Mouse (Mus musculus) 3T3-L1 (cell line): Measurements from ENCODE around the gene Bet1l.

Experiments used
- DNase-seq: peaks from one replicate; pipeline ENCODE4 v3.0.0-alpha.2; 2015; ENCODE audit warnings: low read depth, low spot score

The Bet1l gene

GRCm38 (mm10) chr7:140833341-140833740, 24.0 kb downstream of the Bet1l start:
- no peak for DNase-seq

- peak; percentile 72 for DNase-seq
These were observed 25.9 kb downstream of the Bet1l start for GRCm38 (mm10) chr7:140831447-140831846.

- peak; percentile 67 for DNase-seq
These were observed 29.1 kb downstream of the Bet1l start for GRCm38 (mm10) chr7:140828171-140828881.

GRCm38 (mm10) chr7:140822731-140823130, 34.6 kb downstream of the Bet1l start:
- no peak for DNase-seq

- peak; percentile 38 for DNase-seq
These were observed 35.6 kb downstream of the Bet1l start, which contains the start of gene Zfp941 for GRCm38 (mm10) chr7:140821653-140822329. Gene Zfp941, minus strand, starts transcription at chr7:140822178.

GRCm38 (mm10) chr7:140821305-140821652, 36.1 kb downstream of the Bet1l start:
- DNase-seq: no peak

GRCm38 (mm10) chr7:140820173-140820572, 37.2 kb downstream of the Bet1l start:
- DNase-seq: no peak

GRCm38 (mm10) chr7:140812850-140813249, 44.5 kb downstream of the Bet1l start:
- no peak for DNase-seq

GRCm38 (mm10) chr7:140811714-140812113, 45.7 kb downstream of the Bet1l start:
- no peak for DNase-seq

- peak; percentile 15 for DNase-seq
These were observed 46.9 kb downstream of the Bet1l start for GRCm38 (mm10) chr7:140810496-140810895.

GRCm38 (mm10) chr7:140805704-140806103, 51.7 kb downstream of the Bet1l start:
- DNase-seq: peak; percentile 50
